Comparison of ENCODE assay signal across 12 mouse cellular contexts in the genomic region with DNA sequence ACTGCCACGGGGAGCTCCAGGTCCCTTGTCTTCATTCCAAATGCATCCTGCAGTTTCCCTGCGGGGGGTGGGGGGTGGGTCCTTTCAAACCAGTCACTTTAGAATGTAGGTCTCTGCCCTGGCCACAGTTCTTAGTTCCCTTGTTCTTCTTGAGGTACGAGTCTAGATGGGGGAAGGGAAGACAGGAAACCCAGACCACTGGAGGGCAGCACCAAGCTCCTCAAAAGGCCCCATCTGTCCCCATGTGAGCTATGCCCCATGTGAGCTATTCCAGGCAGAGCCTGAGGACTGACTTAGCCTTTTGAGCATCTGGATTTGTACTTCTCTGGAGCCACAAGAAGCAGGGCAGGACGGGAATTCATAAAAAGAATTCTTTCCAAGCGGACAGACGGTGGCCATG. TPM values are rescaled to one million over a fixed set of nuclear protein-coding genes. Genes with fewer than 3 reads are reported as not detected.
DNase-seq lines count a peak whose midpoint lies in the region; ATAC-seq and TF ChIP-seq lines count a peak whose summit lies in the region.
"Had no signal": no experiment of that assay in that cellular context is flagged by ENCODE, and none has a peak within 500 bp of the region (broad histone marks: within the 10 kb centered on the region; RNA-seq: fewer than 3 reads in every experiment).

No protein-coding gene starts in this region.

- TF ChIP-seq POLR2A in heart, adult 2 months (IDR thresholded peaks at IDR 0.05; ENCODE audit: insufficient read depth, low read depth, low read length), result no peak
- TF ChIP-seq POLR2A in thymus, adult 2 months (IDR thresholded peaks at IDR 0.05; ENCODE audit: control insufficient read depth, extremely low read depth, insufficient read depth, low read length, poor library complexity), result no peak

- H3K27ac ChIP-seq in heart, adult 2 months, result no peak overlapping the region
- H3K27ac ChIP-seq in lung, embryonic 14.5 days (ENCODE audit: low read depth), result no peak overlapping the region
- no peak overlapping the region for H3K27ac ChIP-seq in thymus, adult 2 months (ENCODE audit: control insufficient read depth, insufficient read depth, low read length)
- H3K27ac ChIP-seq: forebrain, embryonic 15.5 days; limb, embryonic 15.5 days had no signal

- no peak overlapping the region for H3K4me2 ChIP-seq in lung, embryonic 14.5 days
- H3K4me2 ChIP-seq: forebrain, embryonic 15.5 days; limb, embryonic 15.5 days had no signal

- H3K27me3 ChIP-seq in heart, adult 2 months (ENCODE audit: control insufficient read depth, insufficient read depth, low read length), result peaks cover 2% of the 10 kb centered on the region; the same call in 1 of the 2 replicates
- peaks cover 26% of the 10 kb centered on the region for H3K27me3 ChIP-seq in lung, embryonic 14.5 days (ENCODE audit: insufficient read depth, low read length)
- H3K27me3 ChIP-seq in thymus, adult 2 months (ENCODE audit: control insufficient read depth, insufficient read depth, low read length), result peaks cover 16% of the 10 kb centered on the region

- no peak overlapping the region for H3K4me3 ChIP-seq in heart, adult 2 months
- H3K4me3 ChIP-seq in lung, embryonic 14.5 days (ENCODE audit: low read depth, low read length), result no peak overlapping the region
- no peak overlapping the region for H3K4me3 ChIP-seq in thymus, adult 2 months (ENCODE audit: control insufficient read depth, insufficient read depth, low read length)
- H3K4me3 ChIP-seq: forebrain, embryonic 15.5 days; limb, embryonic 15.5 days had no signal

- intact Hi-C loops in heart, adult 2 months (cut with DNase I), result no loop called here

- no peak overlapping the region for H3K9ac ChIP-seq in heart, adult 2 months (ENCODE audit: low read depth, low read length)
- no peak overlapping the region for H3K9ac ChIP-seq in lung, embryonic 14.5 days
- H3K9ac ChIP-seq: forebrain, embryonic 15.5 days; limb, embryonic 15.5 days had no signal

- peak in 1 of 2 experiments; percentile 19 for DNase-seq in heart, adult 2 months
- no peak for DNase-seq in heart, adult 8-10 months (ENCODE audit: low spot score)
- DNase-seq in lung, embryonic 14.5 days, result peak; percentile 41
- DNase-seq in lung, adult 18-20 months, result no peak
- DNase-seq in NIH3T3 (ENCODE audit: low read depth), result peak; percentile 66
- no peak for DNase-seq in urinary bladder, postnatal 10 days (ENCODE audit: low spot score)
- DNase-seq in thymus, adult 2 months, result no peak
- DNase-seq: cerebellum, adult 11-12 months; right cerebral cortex, postnatal 25 days had no signal

- peaks cover 2% of the 10 kb centered on the region; the same call in 1 of the 2 replicates for H3K4me1 ChIP-seq in heart, adult 2 months (ENCODE audit: control insufficient read depth, insufficient read depth, low read length)
- peaks cover 6% of the 10 kb centered on the region; the same call in 1 of the 2 replicates for H3K4me1 ChIP-seq in lung, embryonic 14.5 days (ENCODE audit: insufficient read depth)
- H3K4me1 ChIP-seq in thymus, adult 2 months (replicated peaks; ENCODE audit: control insufficient read depth, insufficient read depth, low read length), result peaks cover 10% of the 10 kb centered on the region; the same call in 1 of the 2 replicates

- H3K79me2 ChIP-seq in heart, adult 2 months (replicated peaks; ENCODE audit: control insufficient read depth, insufficient read depth, low read length), result no peaks in the 10 kb centered on the region

- no peaks in the 10 kb centered on the region for H3K36me3 ChIP-seq in heart, adult 2 months (ENCODE audit: control insufficient read depth, insufficient read depth, low read length)
- no peaks in the 10 kb centered on the region for H3K36me3 ChIP-seq in lung, embryonic 14.5 days (ENCODE audit: insufficient read depth)
- no peaks in the 10 kb centered on the region for H3K36me3 ChIP-seq in thymus, adult 2 months (ENCODE audit: control insufficient read depth, insufficient read depth, low read length)
- H3K36me3 ChIP-seq: forebrain, embryonic 15.5 days; limb, embryonic 15.5 days had no signal

- no peaks in the 10 kb centered on the region for H3K9me3 ChIP-seq in lung, embryonic 14.5 days (ENCODE audit: low read depth, low read length)
- H3K9me3 ChIP-seq: forebrain, embryonic 15.5 days; limb, embryonic 15.5 days had no signal

- ATAC-seq in lung, embryonic 14.5 days (ENCODE audit: insufficient read depth), result no peak
- 0 out of 2 replicates have a peak, but pooled peaks have one; percentile 30 for ATAC-seq in megakaryocyte progenitor cell, adult 5-6 weeks (replicated peaks; ENCODE audit: poor library complexity)
- ATAC-seq: forebrain, embryonic 15.5 days had no signal

- no peak for TF ChIP-seq EP300 in heart, adult 2 months (IDR thresholded peaks at IDR 0.05; ENCODE audit: insufficient read depth, low read depth, low read length)

- 33% methylated on average over 6 of the region's 6 CpGs for WGBS in heart, adult 2 months
- WGBS in lung, embryonic 14.5 days, result 30% methylated on average over 6 of the region's 6 CpGs
- WGBS in thymus, adult 2 months, result 50% methylated on average over 6 of the region's 6 CpGs

- TF ChIP-seq CTCF in heart, adult 2 months (IDR thresholded peaks at IDR 0.05), result peak; percentile 47
- peak; percentile 19 for TF ChIP-seq CTCF in lung, embryonic 14.5 days (IDR thresholded peaks at IDR 0.05; ENCODE audit: low read depth)
- no peak for TF ChIP-seq CTCF in thymus, adult 2 months (IDR thresholded peaks at IDR 0.05; ENCODE audit: borderline replicate concordance, control insufficient read depth, extremely low read depth, insufficient read depth, low read length, poor library complexity)

RNA-seq across cellular contexts. Expression of gene Adra1d, which starts 19.6 kb away (rescaled TPM):
- total RNA-seq in heart, adult 2 months (2021), result 1 to 10 TPM; 4.9 to 6.3 TPM
- 5.4 and 6.6 TPM in 2 replicates for polyA plus RNA-seq in heart, adult 2 months (2012; rRNA removed)
- total RNA-seq in heart, adult 8-10 months (2022), result 1 to 10 TPM; 2.7 to 5.5 (median 3.9) TPM
- 2.0 and 2.7 TPM in 2 replicates for polyA plus RNA-seq in lung, embryonic 14.5 days (2014; fragmentation: Nextera tagmentation; extraction: Ambion mirVana)
- total RNA-seq in megakaryocyte progenitor cell, adult 5-6 weeks (2015), result not detected in 2 replicates
- not detected in 2 replicates for total RNA-seq in megakaryocyte progenitor cell, adult 5-6 weeks (2017)
- 1.3 and 1.9 TPM in 2 replicates for polyA plus RNA-seq in thymus, adult 2 months (2012; rRNA removed)

RNA-seq across cellular contexts. Expression of gene Smox, which starts 51.2 kb away (rescaled TPM):
- 10 to 100 TPM; 23.0 to 28.1 TPM for total RNA-seq in heart, adult 2 months (2021)
- 34.8 and 39.8 TPM in 2 replicates for polyA plus RNA-seq in heart, adult 2 months (2012; rRNA removed)
- total RNA-seq in heart, adult 8-10 months (2022), result 10 to 100 TPM; 14.5 to 18.6 (median 15.7) TPM
- 23.9 and 28.7 TPM in 2 replicates for polyA plus RNA-seq in lung, embryonic 14.5 days (2014; fragmentation: Nextera tagmentation; extraction: Ambion mirVana)
- total RNA-seq in megakaryocyte progenitor cell, adult 5-6 weeks (2015), result 4.6 and 5.7 TPM in 2 replicates
- 7.8 and 8.7 TPM in 2 replicates for total RNA-seq in megakaryocyte progenitor cell, adult 5-6 weeks (2017)
- 49.1 and 53.6 TPM in 2 replicates for polyA plus RNA-seq in thymus, adult 2 months (2012; rRNA removed)

Comparison
In these comparisons a context has a peak if more than half of its experiments do, and no peak if none do; other contexts are left out.
1. DNase-seq: peak in lung, embryonic 14.5 days (single experiment) and NIH3T3 (single experiment); none in heart, adult 8-10 months (single experiment), lung, adult 18-20 months (0 of 2), urinary bladder, postnatal 10 days (single experiment) and thymus, adult 2 months (single experiment).